Mouse (Mus musculus): ENCODE results near the gene Cacnb1.

- no peak for TF ChIP-seq CTCF (IDR thresholded peaks at IDR 0.05; ENCODE audit: control insufficient read depth, insufficient read depth, insufficient replicate concordance, low read depth, low read length)
- TF ChIP-seq POLR2A (IDR thresholded peaks at IDR 0.05; ENCODE audit: control insufficient read depth, low read depth, low read length): no peak
Measured at GRCm38 (mm10) chr11:98057998-98058397, 35.2 kb upstream of the Cacnb1 start.

All from testis, adult 2 months (tissue).